Mouse (Mus musculus): ENCODE results near the gene Use1.

DNA sequence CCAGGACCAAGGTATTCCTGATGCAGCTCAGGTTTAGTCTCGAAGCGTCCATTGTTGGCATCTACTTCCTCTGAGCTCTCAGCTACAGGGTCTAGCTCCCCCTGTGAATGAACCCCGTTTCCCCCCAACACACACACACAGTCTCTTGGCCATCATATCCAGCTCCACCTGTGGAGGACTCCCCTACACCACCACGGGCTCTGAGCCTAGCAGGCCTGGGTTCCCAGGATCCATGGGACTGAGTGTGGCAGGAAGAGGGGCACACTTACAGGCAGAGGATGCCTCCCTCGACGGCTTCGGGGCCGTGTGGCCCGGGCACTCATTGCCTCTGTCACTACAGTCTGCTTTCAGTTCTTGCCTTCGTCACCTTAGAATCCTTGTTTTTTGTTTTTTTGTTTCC is 28.4 kb downstream of the Use1 start:
- TF ChIP-seq CTCF (IDR thresholded peaks at IDR 0.05; ENCODE audit: low read depth, low read length) (no peak), GATA2 (IDR thresholded peaks at IDR 0.05; ENCODE audit: borderline replicate concordance, low read depth, low read length) (no peak), TAL1 (conservative IDR thresholded peaks at IDR 0.05; ENCODE audit: low read depth, low read length) (no peak), GATA1 (IDR thresholded peaks at IDR 0.05; ENCODE audit: borderline replicate concordance, low read length) (no peak)
